Mouse (Mus musculus): ENCODE results near the gene Abl2.

- TF ChIP-seq RCOR1 (conservative IDR thresholded peaks at IDR 0.05; ENCODE audit: low read depth, low read length) (no peak), CTCF (conservative IDR thresholded peaks at IDR 0.05 in 1 of 2, IDR thresholded peaks at IDR 0.05 in 1 of 2; ENCODE audit: low read depth in 2 of 2, low read length in 2 of 2) (no peak), USF2 (conservative IDR thresholded peaks at IDR 0.05; ENCODE audit: low read depth, low read length) (no peak), ZKSCAN1 (IDR thresholded peaks at IDR 0.05; ENCODE audit: borderline replicate concordance, low read depth, low read length) (no peak), CHD2 (IDR thresholded peaks at IDR 0.05; ENCODE audit: low read length) (no peak), IRF4 (IDR thresholded peaks at IDR 0.05; ENCODE audit: low read depth, low read length) (no peak)
Measured at GRCm38 (mm10) chr1:156657523-156657922, 98.9 kb downstream of the Abl2 start.
